In the genomic region with DNA sequence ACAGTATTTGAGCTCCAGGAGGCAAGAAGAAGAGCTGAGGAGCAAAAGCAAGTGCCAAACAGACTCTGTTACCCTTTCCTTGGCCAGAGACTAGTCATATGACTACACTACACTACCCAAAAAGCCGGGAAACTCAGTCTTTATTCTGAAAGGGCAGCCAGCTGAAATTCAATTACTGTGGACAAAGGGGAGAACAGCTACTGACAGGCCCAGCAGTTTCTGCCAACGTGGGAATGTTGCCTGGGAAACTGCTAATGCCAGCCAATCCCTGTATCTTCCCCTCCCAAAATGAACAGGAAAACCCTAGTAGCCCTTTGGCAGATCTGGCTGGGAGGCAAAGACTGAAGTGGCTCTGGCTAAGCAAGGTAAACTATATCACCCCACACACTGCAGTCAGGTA, we compare ENCODE assay signal across 13 mouse cellular contexts. TPM values are rescaled to one million over a fixed set of nuclear protein-coding genes. Genes with fewer than 3 reads are reported as not detected.
A peak's percentile ranks its signal among the peaks of the same experiment; 100 is the strongest.
DNase-seq lines count a peak whose midpoint lies in the region; ATAC-seq lines count a peak whose summit lies in the region.
"Had no signal": no experiment of that assay in that cellular context is flagged by ENCODE, and none has a peak within 500 bp of the region (broad histone marks: within the 10 kb centered on the region; RNA-seq: fewer than 3 reads in every experiment).

No protein-coding gene starts in this region.

- ATAC-seq in frontal cortex, adult (ENCODE audit: low TSS enrichment), result peak; percentile 47; the same call in 1 of the 2 replicates
- ATAC-seq: lung, postnatal 0 days had no signal

- H3K36me3 ChIP-seq in limb, embryonic 10.5 days, result no peaks in the 10 kb centered on the region
- H3K36me3 ChIP-seq: embryonic facial prominence, embryonic 12.5 days; limb, embryonic 13.5 days had no signal

- no peak overlapping the region for H3K4me3 ChIP-seq in limb, embryonic 10.5 days
- H3K4me3 ChIP-seq: embryonic facial prominence, embryonic 12.5 days; limb, embryonic 13.5 days had no signal

- peak; percentile 69 for DNase-seq in layer of hippocampus, adult 11-12 months (ENCODE audit: low spot score)
- DNase-seq in layer of hippocampus, adult 9-10 months (ENCODE audit: low spot score), result no peak
- peak; percentile 60 to 74 for DNase-seq in left cerebral cortex, postnatal 14 days (ENCODE audit: low spot score in 2 of 2)
- DNase-seq in right cerebral cortex, postnatal 10 days (ENCODE audit: low spot score in 2 of 2), result peak; percentile 81 to 89
- no peak for DNase-seq in limb, embryonic 10.5 days (ENCODE audit: low spot score)
- DNase-seq in heart, postnatal 4 days, result no peak
- no peak for DNase-seq in ovary, adult 18-20 months (ENCODE audit: low spot score)
- DNase-seq: gastrocnemius, postnatal 25 days had no signal

- 0 out of 2 replicates have a peak, but pooled peaks cover 1% of the 10 kb centered on the region for H3K9me3 ChIP-seq in limb, embryonic 10.5 days (replicated peaks)
- H3K9me3 ChIP-seq: embryonic facial prominence, embryonic 12.5 days; limb, embryonic 13.5 days had no signal

- no peaks in the 10 kb centered on the region for H3K4me1 ChIP-seq in limb, embryonic 10.5 days
- H3K4me1 ChIP-seq: embryonic facial prominence, embryonic 12.5 days; limb, embryonic 13.5 days had no signal

- 48% methylated on average over 2 of the region's 2 CpGs for WGBS in limb, embryonic 10.5 days

- intact Hi-C loops in left cerebral cortex, postnatal 14 days (cut with DNase I), result no loop called here

- no peak overlapping the region for H3K27ac ChIP-seq in limb, embryonic 10.5 days
- H3K27ac ChIP-seq: embryonic facial prominence, embryonic 12.5 days; limb, embryonic 13.5 days had no signal

- H3K27me3 ChIP-seq in limb, embryonic 10.5 days (ENCODE audit: low read depth, poor library complexity, severe bottlenecking), result no peaks in the 10 kb centered on the region
- H3K27me3 ChIP-seq: embryonic facial prominence, embryonic 12.5 days; limb, embryonic 13.5 days had no signal

RNA-seq across cellular contexts. Expression of a gene that starts 51.0 kb away (rescaled TPM):
- total RNA-seq in left cerebral cortex, postnatal 14 days (2021), result 1 to 10 TPM; 5.4 to 6.2 TPM
- not detected in 2 replicates for polyA plus RNA-seq in limb, embryonic 10.5 days (2016; fragmentation: Nextera tagmentation; extraction: Ambion mirVana)
- not detected for total RNA-seq in heart, postnatal 4 days (2021)
- total RNA-seq: gastrocnemius, postnatal 25 days had no signal
- polyA plus RNA-seq: heart, embryonic 16.5 days; lung, postnatal 0 days had no signal

RNA-seq across cellular contexts. Expression of a gene that starts 51.7 kb away (rescaled TPM):
- 1 to 10 TPM; 1.1 to 1.8 TPM for total RNA-seq in left cerebral cortex, postnatal 14 days (2021)
- polyA plus RNA-seq in limb, embryonic 10.5 days (2016; fragmentation: Nextera tagmentation; extraction: Ambion mirVana), result 1.4 and 1.9 TPM in 2 replicates
- total RNA-seq in heart, postnatal 4 days (2021), result 10 to 100 TPM; 11.7 to 14.2 TPM

RNA-seq across cellular contexts. Expression of a gene that starts 57.5 kb away (rescaled TPM):
- not detected for total RNA-seq in left cerebral cortex, postnatal 14 days (2021)
- polyA plus RNA-seq in limb, embryonic 10.5 days (2016; fragmentation: Nextera tagmentation; extraction: Ambion mirVana), result not detected in 2 replicates
- not detected for total RNA-seq in heart, postnatal 4 days (2021)
- total RNA-seq: gastrocnemius, postnatal 25 days had no signal
- polyA plus RNA-seq: embryonic facial prominence, embryonic 12.5 days had no signal

Comparison
In these comparisons a context has a peak if more than half of its experiments do, and no peak if none do; other contexts are left out.
1. DNase-seq: peak in layer of hippocampus, adult 11-12 months (single experiment), left cerebral cortex, postnatal 14 days (2 of 2) and right cerebral cortex, postnatal 10 days (2 of 2); none in layer of hippocampus, adult 9-10 months (single experiment), limb, embryonic 10.5 days (single experiment), heart, postnatal 4 days (single experiment) and ovary, adult 18-20 months (single experiment).
2. RNA of a gene that starts 51.0 kb away (total RNA-seq): 5.4 to 6.2 TPM in left cerebral cortex, postnatal 14 days; not detected in heart, postnatal 4 days; every median in the first group is over 4 times any median in the second.
3. RNA of a gene that starts 51.7 kb away (total RNA-seq): 11.7 to 14.2 TPM in heart, postnatal 4 days; 1.1 to 1.8 TPM in left cerebral cortex, postnatal 14 days; every median in the first group is over 4 times any median in the second.